Mouse (Mus musculus) macrophage (primary cell): Measurements from ENCODE around the gene Sun2. TPM values are rescaled to one million over a fixed set of nuclear protein-coding genes. Genes with fewer than 3 reads are reported as not detected.

Experiments
- H3K27ac ChIP-seq: fragments of 350-480 bp; formaldehyde crosslinking; 2 replicates; pipeline ENCODE4 v1.9.0; 2021
- H3K36me3 ChIP-seq: fragments of 350-480 bp; formaldehyde crosslinking; 2 replicates; pipeline ENCODE4 v1.9.0; 2021; ENCODE audit errors: inconsistent target
- H3K4me3 ChIP-seq: fragments of 350-480 bp; formaldehyde crosslinking; 2 replicates; pipeline ENCODE4 v1.9.0; 2021; ENCODE audit errors: inconsistent target
- H3K79me2 ChIP-seq: fragments of 350-480 bp; formaldehyde crosslinking; 2 replicates; pipeline ENCODE4 v1.9.0; 2021; ENCODE audit errors: inconsistent target
- WGBS: methylation state at CpG from one replicate; pipeline ENCODE4 v1.1.7; 2026; ENCODE audit warnings: inconsistent platforms; ENCODE audit not compliant: missing documents; 5-methylcytosine and 5-hydroxymethylcytosine counted together
- polyA plus RNA-seq: library from polyadenylated mRNA; stranded (reverse); fragments of 250-400 nt; gene quantifications from 3 replicates; pipeline ENCODE4 v1.2.4, GENCODE M21; 2018; ENCODE audit warnings: inconsistent platforms

Gene Sun2
- polyA plus RNA-seq, 1 experiment from 2014 or later: 30.4 TPM

DNA sequence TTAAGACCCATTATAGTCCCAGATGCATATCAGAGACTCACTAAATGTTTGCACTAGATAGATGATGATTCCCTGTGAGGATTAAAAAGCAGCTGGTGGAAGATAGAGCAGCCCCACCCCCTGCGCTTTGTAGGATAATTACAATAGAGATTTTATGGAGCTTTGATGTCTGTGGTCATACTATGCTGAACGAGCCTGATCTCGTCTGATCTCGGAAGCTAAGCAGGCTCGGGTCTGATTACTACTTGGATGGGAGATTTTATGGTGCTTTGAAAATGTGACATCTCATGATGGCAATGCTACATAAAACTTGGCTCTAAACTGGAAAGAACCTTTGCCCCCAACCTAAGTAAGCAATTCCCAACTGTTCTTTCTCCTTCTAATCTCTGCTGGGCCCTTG is 50.0 kb downstream of the Sun2 start:
- H3K79me2 ChIP-seq: peaks cover 62% of the 10 kb centered on the region
- 94% methylated on average over 5 of the region's 5 CpGs for WGBS
- no peak overlapping the region for H3K4me3 ChIP-seq
- no peak overlapping the region for H3K27ac ChIP-seq
- H3K36me3 ChIP-seq: no peaks in the 10 kb centered on the region

- under 1% methylated on average over 53 of the region's 53 CpGs for WGBS
- Histone ChIP-seq H3K79me2 (peaks cover 61% of the 10 kb centered on the region), H3K4me3 (peak overlapping the region; percentile 60), H3K27ac (no peak overlapping the region), H3K36me3 (no peaks in the 10 kb centered on the region)
These were observed 51.3 kb downstream of the Sun2 start for GRCm38 (mm10) chr15:79691023-79691508.

DNA sequence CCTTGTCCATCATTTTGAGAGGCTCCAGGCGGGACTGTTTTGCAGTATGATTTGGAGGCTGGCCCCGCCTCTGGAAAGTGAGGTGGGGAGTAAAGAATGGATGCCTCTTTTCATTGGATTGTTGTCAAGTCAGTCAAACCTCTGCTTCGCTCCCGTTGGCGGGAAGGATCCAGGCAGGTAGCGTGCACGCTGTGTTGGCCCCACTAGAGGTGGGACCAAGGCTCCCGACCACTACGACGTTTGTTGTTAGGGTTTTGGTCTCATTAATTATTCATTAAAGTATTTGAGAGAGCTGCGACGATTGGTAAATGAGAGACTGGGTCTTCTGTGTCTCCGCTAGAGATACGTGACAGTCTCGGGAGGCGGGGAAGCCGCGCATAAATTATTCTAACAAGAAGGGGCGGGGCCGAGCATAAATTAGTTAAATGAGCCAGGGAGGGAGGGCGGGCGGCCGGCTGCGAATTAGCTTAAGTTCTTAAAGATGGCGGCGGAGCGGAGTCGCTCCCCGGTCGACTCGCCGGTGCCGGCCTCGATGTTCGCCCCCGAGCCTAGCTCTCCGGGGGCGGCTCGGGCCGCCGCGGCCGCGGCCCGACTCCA is 51.8 kb downstream of the Sun2 start, which contains the start of gene Gtpbp1:
Gene Gtpbp1 (plus strand): TSS at position 420 of the 597 bp plus-strand sequence.
- Histone ChIP-seq H3K79me2 (peaks cover 61% of the 10 kb centered on the region), H3K4me3 (peak within 1 kb of the TSS; percentile 60), H3K27ac (no peak within 1 kb of the TSS), H3K36me3 (no peaks in the 10 kb centered on the region)
- WGBS: under 1% methylated on average over 44 of the region's 45 CpGs

GRCm38 (mm10) chr15:79689662-79690425 is 52.5 kb downstream of the Sun2 start:
- H3K36me3 ChIP-seq: no peaks in the 10 kb centered on the region
- peaks cover 61% of the 10 kb centered on the region for H3K79me2 ChIP-seq
- H3K4me3 ChIP-seq: peak overlapping the region; percentile 27; the same call in 1 of the 2 replicates
- no peak overlapping the region for H3K27ac ChIP-seq
- 8% methylated on average over 23 of the region's 24 CpGs for WGBS

GRCm38 (mm10) chr15:79688268-79688956 is 53.9 kb downstream of the Sun2 start:
- Histone ChIP-seq H3K4me3 (peak overlapping the region; percentile 31), H3K27ac (peak overlapping the region; percentile 34), H3K79me2 (peaks cover 61% of the 10 kb centered on the region), H3K36me3 (no peaks in the 10 kb centered on the region)
- 9% methylated on average over 8 of the region's 8 CpGs for WGBS

DNA sequence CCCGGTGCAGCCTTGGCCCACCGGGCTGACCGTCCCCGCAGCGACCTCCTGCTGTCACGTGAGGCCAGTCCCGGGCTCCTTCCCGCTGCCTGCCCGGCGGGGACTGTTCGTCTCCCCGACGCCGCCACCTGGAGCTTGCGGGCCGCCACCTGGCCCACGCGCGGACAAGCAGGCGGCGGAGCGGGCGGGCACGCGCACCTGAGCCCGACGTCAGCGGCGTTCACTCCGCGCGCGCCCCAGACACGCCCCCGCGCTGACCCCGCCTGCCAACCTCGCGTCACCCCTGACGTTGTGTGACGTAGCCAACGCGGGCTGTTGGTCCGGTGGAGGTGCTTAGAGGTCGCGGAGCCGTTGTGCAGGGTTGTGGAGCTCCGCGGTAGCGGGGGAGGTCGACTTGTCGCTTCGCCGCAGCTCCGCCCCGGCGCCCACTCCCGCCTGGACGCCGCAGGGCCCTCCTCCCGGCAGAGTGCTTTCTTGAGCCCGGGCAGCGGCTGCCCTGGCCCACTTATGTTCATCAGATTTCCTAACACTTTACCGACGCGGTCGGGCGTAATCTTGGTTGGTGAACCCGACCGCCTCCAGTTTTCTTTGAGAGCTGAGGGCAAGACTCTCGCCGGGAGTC is 54.6 kb downstream of the Sun2 start, which contains the start of gene Josd1:
Gene Josd1 (minus strand): TSS at position 274 of the 622 bp plus-strand sequence.
- H3K4me3 ChIP-seq: peak within 1 kb of the TSS; percentile 55
- peaks cover 61% of the 10 kb centered on the region for H3K79me2 ChIP-seq
- WGBS: under 1% methylated on average over 68 of the region's 72 CpGs
- H3K27ac ChIP-seq: peak within 1 kb of the TSS; percentile 34
- no peaks in the 10 kb centered on the region for H3K36me3 ChIP-seq

DNA sequence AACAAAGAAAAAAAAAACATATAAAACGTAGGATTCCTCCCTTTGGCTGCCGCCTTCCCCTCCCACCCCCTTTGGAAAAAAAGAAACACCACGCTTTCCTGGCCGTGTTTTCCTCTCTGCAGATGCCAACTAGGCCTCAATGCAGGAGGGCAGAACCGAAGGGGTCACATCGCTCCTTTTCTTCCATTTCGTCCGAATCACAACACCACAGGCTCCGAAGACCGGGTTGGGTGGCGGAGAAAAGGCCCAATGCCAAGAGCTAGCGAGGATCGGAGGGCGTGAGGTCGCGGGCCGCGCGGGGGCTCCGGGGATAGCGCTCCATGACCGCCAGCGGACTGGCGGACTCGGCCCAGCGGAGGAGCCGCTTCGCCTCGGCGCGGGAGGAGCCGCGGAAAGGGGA is 55.2 kb downstream of the Sun2 start:
- no peak overlapping the region; the same call in 1 of the 2 replicates for H3K27ac ChIP-seq
- H3K36me3 ChIP-seq: no peaks in the 10 kb centered on the region
- H3K79me2 ChIP-seq: peaks cover 61% of the 10 kb centered on the region
- 2% methylated on average over 33 of the region's 33 CpGs for WGBS
- H3K4me3 ChIP-seq: peak overlapping the region; percentile 55

DNA sequence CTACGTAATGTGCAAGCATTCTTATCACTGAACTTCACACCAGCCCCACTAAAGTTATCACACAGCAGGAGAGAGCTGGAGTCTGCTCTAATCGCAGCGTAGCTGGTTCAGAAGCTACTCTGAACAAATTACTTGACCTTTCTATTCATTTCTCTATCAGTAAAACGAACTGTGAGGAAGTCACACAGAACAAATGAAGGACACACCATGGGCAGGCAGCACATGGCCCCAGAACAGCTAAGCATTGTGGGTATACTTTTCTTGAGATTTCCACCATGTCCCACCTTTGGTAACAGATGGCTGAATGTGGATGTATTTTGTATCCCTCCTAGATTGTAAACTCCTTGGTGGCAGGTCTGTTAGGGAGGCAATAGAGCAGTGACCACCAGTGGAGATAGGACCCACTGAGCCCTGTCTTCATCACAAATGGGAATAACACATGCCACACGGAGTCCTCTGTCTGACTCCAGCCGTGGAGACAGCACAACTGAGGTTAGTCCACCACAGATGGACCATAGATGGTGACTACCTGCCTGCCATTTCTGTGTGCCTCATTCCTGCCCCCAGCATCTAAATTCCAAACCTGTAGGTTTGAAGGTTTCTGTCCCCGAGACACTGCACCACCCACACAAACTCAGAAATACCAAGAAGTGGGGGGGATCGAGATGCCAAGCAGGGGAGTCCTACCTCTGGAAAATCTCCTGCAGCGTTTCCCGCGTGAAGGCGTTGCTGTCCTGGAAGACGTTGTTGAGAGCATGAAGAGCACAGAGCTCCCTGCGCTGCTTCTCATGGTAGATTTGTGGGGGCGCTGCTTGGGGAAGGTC is 56.1 kb downstream of the Sun2 start:
- 26% methylated on average over 13 of the region's 15 CpGs for WGBS

DNA sequence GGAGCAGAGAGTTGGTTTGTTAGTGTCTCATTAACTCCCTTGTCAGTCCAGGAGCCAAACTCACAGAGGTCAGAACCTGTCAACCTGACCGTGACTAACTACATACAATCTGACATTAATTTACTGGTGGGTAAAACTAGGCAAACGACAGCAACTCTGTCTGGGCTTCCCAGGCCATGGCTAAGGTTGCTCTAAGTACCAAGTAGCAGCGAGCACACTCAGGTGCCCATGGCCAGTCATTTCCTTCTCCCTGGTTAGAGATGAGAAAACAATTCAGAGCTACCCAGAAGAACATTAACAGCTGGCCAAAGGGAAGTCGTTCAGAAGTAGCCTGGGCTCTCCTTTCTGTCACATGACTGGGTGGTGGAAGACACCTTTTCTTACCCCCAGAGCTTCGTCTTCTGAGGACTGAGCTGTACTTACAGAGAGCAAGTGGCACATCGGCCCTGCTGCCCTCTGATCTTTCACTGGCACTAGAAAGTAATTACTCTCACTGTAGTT is 57.1 kb downstream of the Sun2 start:
- 31% methylated on average over 6 of the region's 6 CpGs for WGBS
- Histone ChIP-seq H3K36me3 (no peaks in the 10 kb centered on the region), H3K27ac (no peak overlapping the region), H3K4me3 (no peak overlapping the region), H3K79me2 (peaks cover 70% of the 10 kb centered on the region)

More for the DNA sequence above, 56.1 kb downstream of the Sun2 start:
- H3K4me3 ChIP-seq: peak overlapping the region; percentile 55
- H3K36me3 ChIP-seq: no peaks in the 10 kb centered on the region
- peaks cover 61% of the 10 kb centered on the region for H3K79me2 ChIP-seq
- no peak overlapping the region for H3K27ac ChIP-seq

DNA sequence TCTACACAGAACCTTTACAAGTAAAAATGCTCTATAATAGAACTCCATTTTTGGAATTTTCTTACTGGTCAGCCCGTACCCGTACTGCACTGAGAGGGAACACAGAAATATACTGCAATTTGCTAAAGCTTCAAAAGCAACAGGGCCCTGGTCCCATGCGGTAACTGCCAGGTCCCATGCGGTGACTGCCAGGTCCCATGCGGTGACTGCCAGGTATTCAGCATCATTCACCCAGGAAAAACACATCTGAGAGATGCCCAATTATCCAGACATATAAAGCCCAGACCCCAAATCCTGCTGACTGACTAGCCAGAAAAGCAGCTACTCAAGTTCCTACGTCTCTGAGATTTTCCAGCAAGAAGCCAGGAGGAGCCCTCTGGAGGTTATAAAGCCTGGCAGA is 57.7 kb downstream of the Sun2 start:
- no peaks in the 10 kb centered on the region for H3K36me3 ChIP-seq
- no peak overlapping the region for H3K27ac ChIP-seq
- no peak overlapping the region for H3K4me3 ChIP-seq
- peaks cover 76% of the 10 kb centered on the region for H3K79me2 ChIP-seq
- 96% methylated on average over 6 of the region's 6 CpGs for WGBS

GRCm38 (mm10) chr15:79683707-79684465 is 58.5 kb downstream of the Sun2 start:
- no peaks in the 10 kb centered on the region for H3K36me3 ChIP-seq
- H3K27ac ChIP-seq: no peak overlapping the region
- no peak overlapping the region for H3K4me3 ChIP-seq
- peaks cover 83% of the 10 kb centered on the region for H3K79me2 ChIP-seq
- WGBS: 76% methylated on average over 19 of the region's 19 CpGs

GRCm38 (mm10) chr15:79683146-79683545 is 59.2 kb downstream of the Sun2 start:
- Histone ChIP-seq H3K79me2 (peaks cover 91% of the 10 kb centered on the region), H3K27ac (no peak overlapping the region), H3K4me3 (no peak overlapping the region), H3K36me3 (no peaks in the 10 kb centered on the region)
- 55% methylated on average over 6 of the region's 6 CpGs for WGBS

- H3K27ac ChIP-seq: no peak overlapping the region
- WGBS: 88% methylated on average over 4 of the region's 4 CpGs
- no peaks in the 10 kb centered on the region for H3K36me3 ChIP-seq
- peaks cover 95% of the 10 kb centered on the region for H3K79me2 ChIP-seq
- H3K4me3 ChIP-seq: no peak overlapping the region
These were observed 60.4 kb downstream of the Sun2 start for GRCm38 (mm10) chr15:79681973-79682372.
